Mouse (Mus musculus) E14TG2a.4 (cell line): ENCODE measurements at regions not wholly inside any gene's neighbourhood (a gene's known extent, or its start where the extent isn't known, plus 50 kb on each side); places are given as distances from the start of the nearest gene placed in this dataset.

Experiments used
- CTCF ChIP-seq: conservative IDR thresholded peaks from 2 replicates; pipeline ENCODE4 v1.5.1; 2014; ENCODE audit warnings: low read length
- NANOG ChIP-seq: IDR thresholded peaks from 2 replicates; pipeline ENCODE4 v1.6.1; 2014; ENCODE audit warnings: borderline replicate concordance, low read length, mixed read lengths
- POU5F1 ChIP-seq: IDR thresholded peaks from 2 replicates; pipeline ENCODE4 v1.6.1; 2014; ENCODE audit warnings: low read length, borderline replicate concordance

DNA sequence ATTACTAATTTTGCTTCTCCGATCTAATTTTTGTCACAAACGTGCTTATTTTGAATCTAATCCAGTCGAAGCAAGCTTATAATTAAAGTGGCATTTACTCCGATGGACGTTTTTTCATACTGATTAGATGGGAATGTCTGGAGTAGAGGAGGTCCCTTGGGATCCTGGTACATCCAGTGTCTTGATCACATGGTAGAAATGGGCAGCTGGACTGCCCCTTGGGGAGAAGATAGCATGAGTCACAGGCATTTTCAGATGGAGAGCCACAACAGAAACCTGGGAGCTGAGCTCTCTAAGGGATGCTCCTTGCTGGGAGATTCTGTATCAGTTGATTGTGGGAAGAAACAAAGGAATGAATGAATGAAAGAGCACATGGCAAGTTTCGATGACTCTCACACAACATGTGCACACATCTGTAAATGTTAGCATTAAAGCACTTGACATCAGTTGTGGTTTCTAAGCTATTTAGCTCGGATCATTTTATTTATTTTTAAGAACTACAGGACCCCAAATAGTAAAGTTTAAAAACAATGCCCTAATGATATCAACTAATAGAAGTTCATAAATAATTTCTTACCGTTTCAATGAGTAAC, 117.8 kb downstream of the Lca5 start:
- TF ChIP-seq CTCF (no peak), POU5F1 (no peak), NANOG (no peak)
